Mouse (Mus musculus) MEL (cell line): ENCODE results near the gene Hsd17b14.

Experiments
- CTCF ChIP-seq, 3 experiments: IDR thresholded peaks in 2 of 3; conservative IDR thresholded peaks in 1 of 3; 2 replicates each; pipeline ENCODE4 v1.5.1; 2011 to 2012; ENCODE audit warnings: low read length in 3 of 3, low read depth in 2 of 3, mild to moderate bottlenecking in 2 of 3, improper control_type of control experiment in 1 of 3, inconsistent platforms in 1 of 3, mixed read lengths in 1 of 3, moderate library complexity in 1 of 3; ENCODE audit not compliant: control insufficient read depth in 1 of 3, insufficient read depth in 1 of 3, poor library complexity in 1 of 3, severe bottlenecking in 1 of 3
- GATA1 ChIP-seq: IDR thresholded peaks from 2 replicates; pipeline ENCODE4 v1.6.1; 2011; ENCODE audit warnings: low read depth, low read length, improper control_type of control experiment
- MAZ ChIP-seq: IDR thresholded peaks from 2 replicates; pipeline ENCODE4 v1.6.1; 2012; ENCODE audit warnings: low read depth, mild to moderate bottlenecking, inconsistent platforms, low read length, improper control_type of control experiment
- MXI1 ChIP-seq: IDR thresholded peaks from 2 replicates; pipeline ENCODE4 v1.6.1; 2011; ENCODE audit warnings: mild to moderate bottlenecking, low read depth, low read length, improper control_type of control experiment
- MYC ChIP-seq: IDR thresholded peaks from 2 replicates; pipeline ENCODE4 v1.6.1; 2011; ENCODE audit warnings: low read depth, mild to moderate bottlenecking, low read length, improper control_type of control experiment, moderate library complexity
- NRF1 ChIP-seq: IDR thresholded peaks from 2 replicates; pipeline ENCODE4 v1.6.1; 2014; ENCODE audit warnings: low read depth, mild to moderate bottlenecking, inconsistent platforms, low read length, improper control_type of control experiment, moderate library complexity; ENCODE audit not compliant: poor library complexity, insufficient read depth, severe bottlenecking
- POLR2A ChIP-seq, 2 experiments: IDR thresholded peaks; 2 replicates each; pipeline ENCODE4 v1.6.1; 2011 to 2012; ENCODE audit warnings: low read length in 2 of 2, mild to moderate bottlenecking in 2 of 2, control low read depth in 1 of 2, improper control_type of control experiment in 1 of 2, low read depth in 1 of 2, moderate library complexity in 1 of 2; ENCODE audit not compliant: control insufficient read depth in 1 of 2, insufficient read depth in 1 of 2, poor library complexity in 1 of 2
- POLR2AphosphoS2 ChIP-seq: IDR thresholded peaks from 2 replicates; pipeline ENCODE4 v1.6.1; 2011; ENCODE audit warnings: low read length, improper control_type of control experiment
- SIN3A ChIP-seq: IDR thresholded peaks from 2 replicates; pipeline ENCODE4 v1.6.1; 2012; ENCODE audit warnings: low read length, improper control_type of control experiment, inconsistent platforms

GRCm38 (mm10) chr7:45537602-45538001, 17.1 kb upstream of the Hsd17b14 start:
- TF ChIP-seq CTCF (IDR thresholded peaks at IDR 0.05 in 2 of 3, conservative IDR thresholded peaks at IDR 0.05 in 1 of 3; ENCODE audit: control insufficient read depth in 1 of 3, insufficient read depth in 1 of 3, low read depth in 2 of 3, low read length in 3 of 3, poor library complexity in 1 of 3, severe bottlenecking in 1 of 3) (no peak), MYC (no peak), GATA1 (no peak), MAZ (no peak), NRF1 (no peak), MXI1 (no peak), POLR2A (IDR thresholded peaks at IDR 0.05; ENCODE audit: control insufficient read depth in 1 of 2, insufficient read depth in 1 of 2, low read depth in 1 of 2, low read length in 2 of 2, poor library complexity in 1 of 2) (no peak), POLR2AphosphoS2 (no peak), SIN3A (no peak)
